In the genomic region with DNA sequence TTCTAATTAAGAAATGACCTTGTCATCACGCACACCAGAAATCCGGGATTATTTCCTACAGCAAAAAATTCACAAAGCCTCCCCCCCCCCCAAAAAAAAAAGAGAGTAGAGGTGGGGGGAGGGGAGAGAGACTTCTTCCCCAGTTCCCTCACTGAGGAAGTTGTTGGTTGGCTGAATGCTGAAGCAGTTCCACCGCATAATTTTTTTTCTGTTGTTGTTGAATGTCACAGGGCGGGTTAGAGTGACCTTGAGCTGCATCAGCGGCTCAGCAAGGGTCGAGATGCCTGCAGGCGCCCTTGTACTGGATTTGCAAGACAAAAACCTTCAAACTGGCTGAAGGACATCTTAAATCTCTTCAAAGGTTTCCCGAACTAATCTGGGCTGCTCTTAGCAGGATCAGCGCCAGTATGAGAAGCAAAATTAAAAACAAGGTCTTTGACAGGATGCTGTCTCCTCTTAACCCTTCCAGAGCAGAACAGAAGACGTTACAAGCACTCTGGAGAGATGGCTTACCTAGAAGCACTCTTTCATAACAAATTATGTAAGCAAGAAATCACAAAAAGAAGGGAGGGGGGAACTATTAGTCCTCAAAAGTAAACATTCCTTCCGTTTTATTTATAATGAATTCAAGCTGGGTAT, we compare ENCODE assay signal across 8 mouse cellular contexts. TPM values are rescaled to one million over a fixed set of nuclear protein-coding genes. Genes with fewer than 3 reads are reported as not detected.
A peak's percentile ranks its signal among the peaks of the same experiment; 100 is the strongest.
DNase-seq lines count a peak whose midpoint lies in the region; ATAC-seq and TF ChIP-seq lines count a peak whose summit lies in the region.

No protein-coding gene starts in this region.

- H3K4me3 ChIP-seq in intestine, embryonic 14.5 days (ENCODE audit: low read depth, low read length): no peak overlapping the region
- no peak overlapping the region for H3K4me3 ChIP-seq in intestine, embryonic 16.5 days (ENCODE audit: low read length)
- peak overlapping the region; percentile 11; the same call in 1 of the 2 replicates for H3K4me3 ChIP-seq in heart, embryonic 12.5 days
- no peak overlapping the region for H3K4me3 ChIP-seq in lung, adult 2 months (replicated peaks; ENCODE audit: extremely low read depth, low read depth, low read length)

- ATAC-seq in intestine, embryonic 14.5 days (replicated peaks; ENCODE audit: low FRiP score, low TSS enrichment, low read depth): no peak
- ATAC-seq in intestine, embryonic 16.5 days: no peak
- no peak for ATAC-seq in heart, embryonic 12.5 days (ENCODE audit: insufficient number of reproducible peaks, low FRiP score)

- no peaks in the 10 kb centered on the region for H3K9me3 ChIP-seq in intestine, embryonic 14.5 days (ENCODE audit: control insufficient read depth, low read length)
- no peaks in the 10 kb centered on the region for H3K9me3 ChIP-seq in intestine, embryonic 16.5 days (ENCODE audit: control insufficient read depth, low read length)
- H3K9me3 ChIP-seq in heart, embryonic 12.5 days (replicated peaks): no peaks in the 10 kb centered on the region

- DNase-seq in intestine, embryonic 14.5 days (ENCODE audit: low spot score): peak; percentile 51
- DNase-seq in brain, adult 2 months (ENCODE audit: low read depth, low spot score): peak; percentile 62
- peak; percentile 63 for DNase-seq in kidney, postnatal 14 days
- peak; percentile 56 for DNase-seq in retina, adult 2 months (ENCODE audit: low read depth, low spot score)
- DNase-seq in lung, adult 2 months: no peak
- DNase-seq in frontal cortex, postnatal 10 days (ENCODE audit: low spot score in 2 of 2): no peak

- H3K4me1 ChIP-seq in intestine, embryonic 14.5 days (replicated peaks; ENCODE audit: control insufficient read depth, insufficient read depth, low read length): peaks cover 26% of the 10 kb centered on the region
- peaks cover 10% of the 10 kb centered on the region for H3K4me1 ChIP-seq in intestine, embryonic 16.5 days (ENCODE audit: control insufficient read depth, insufficient read depth, low read length)
- H3K4me1 ChIP-seq in heart, embryonic 12.5 days (replicated peaks): peaks cover 42% of the 10 kb centered on the region
- peaks cover 6% of the 10 kb centered on the region for H3K4me1 ChIP-seq in lung, adult 2 months (ENCODE audit: control insufficient read depth, insufficient read depth, low read length)

- TF ChIP-seq POLR2A in lung, adult 2 months (IDR thresholded peaks at IDR 0.05; ENCODE audit: borderline replicate concordance, extremely low read depth, low read depth, low read length): no peak

- peak overlapping the region; percentile 36 for H3K4me2 ChIP-seq in intestine, embryonic 14.5 days (ENCODE audit: low read length)
- H3K4me2 ChIP-seq in intestine, embryonic 16.5 days (ENCODE audit: low read depth, low read length): no peak overlapping the region
- H3K4me2 ChIP-seq in heart, embryonic 12.5 days: peak overlapping the region; percentile 54

- WGBS in intestine, embryonic 14.5 days: 11% methylated on average over 11 of the region's 11 CpGs
- 21% methylated on average over 11 of the region's 11 CpGs for WGBS in intestine, embryonic 16.5 days
- WGBS in heart, embryonic 12.5 days: 12% methylated on average over 11 of the region's 11 CpGs
- WGBS in lung, adult 2 months: 13% methylated on average over 11 of the region's 11 CpGs

- no peak overlapping the region for H3K9ac ChIP-seq in intestine, embryonic 14.5 days (ENCODE audit: low read length)
- H3K9ac ChIP-seq in intestine, embryonic 16.5 days (ENCODE audit: low read depth, low read length): no peak overlapping the region
- H3K9ac ChIP-seq in heart, embryonic 12.5 days: peak overlapping the region; percentile 58; the same call in 1 of the 2 replicates

- no peaks in the 10 kb centered on the region for H3K36me3 ChIP-seq in intestine, embryonic 14.5 days (ENCODE audit: control insufficient read depth, insufficient read depth, low read length)
- H3K36me3 ChIP-seq in intestine, embryonic 16.5 days (ENCODE audit: control insufficient read depth, insufficient read depth, low read length): no peaks in the 10 kb centered on the region
- no peaks in the 10 kb centered on the region for H3K36me3 ChIP-seq in heart, embryonic 12.5 days

- no peak overlapping the region; the same call in 1 of the 2 replicates for H3K27ac ChIP-seq in intestine, embryonic 14.5 days (ENCODE audit: low read depth)
- H3K27ac ChIP-seq in intestine, embryonic 16.5 days (ENCODE audit: low read length): no peak overlapping the region
- peak overlapping the region; percentile 83 for H3K27ac ChIP-seq in heart, embryonic 12.5 days (ENCODE audit: poor library complexity, severe bottlenecking)

- TF ChIP-seq CTCF in lung, adult 2 months (IDR thresholded peaks at IDR 0.05; ENCODE audit: insufficient read depth, low read length): no peak

- H3K27me3 ChIP-seq in intestine, embryonic 14.5 days (replicated peaks; ENCODE audit: control insufficient read depth, insufficient read depth, low read length): no peaks in the 10 kb centered on the region
- no peaks in the 10 kb centered on the region for H3K27me3 ChIP-seq in intestine, embryonic 16.5 days (replicated peaks; ENCODE audit: control insufficient read depth, insufficient read depth, low read length)
- no peaks in the 10 kb centered on the region for H3K27me3 ChIP-seq in heart, embryonic 12.5 days (replicated peaks)

RNA-seq across cellular contexts. Expression of gene Nrip1, which starts 52.0 kb away (rescaled TPM):
- 37.1 and 40.3 TPM in 2 replicates for polyA plus RNA-seq in intestine, embryonic 14.5 days (2014; fragmentation: Nextera tagmentation; extraction: Ambion mirVana)
- 31.2 and 35.5 TPM in 2 replicates for polyA plus RNA-seq in intestine, embryonic 16.5 days (2015; fragmentation: Nextera tagmentation; extraction: Ambion mirVana)
- 28.5 and 29.6 TPM in 2 replicates for polyA plus RNA-seq in heart, embryonic 12.5 days (2016; fragmentation: Nextera tagmentation; extraction: Ambion mirVana)
- 7.6 and 8.0 TPM in 2 replicates for polyA plus RNA-seq in lung, adult 2 months (2012; rRNA removed)

Comparison
In these comparisons a context has a peak if more than half of its experiments do, and no peak if none do; other contexts are left out.
1. DNase-seq: peak in intestine, embryonic 14.5 days (single experiment), brain, adult 2 months (single experiment), kidney, postnatal 14 days (single experiment) and retina, adult 2 months (single experiment); none in lung, adult 2 months (single experiment) and frontal cortex, postnatal 10 days (0 of 2).